Mouse (Mus musculus): ENCODE measurements around the gene Tln2. TPM values are rescaled to one million over a fixed set of nuclear protein-coding genes. Genes with fewer than 3 reads are reported as not detected.

The Tln2 gene
- polyA plus RNA-seq, 1 experiment from 2014 or later: 27.6 TPM

GRCm38 (mm10) chr9:67303986-67304385 is 255.5 kb downstream of the Tln2 start:
- Histone ChIP-seq H3K9ac (ENCODE audit: low read length) (no peak overlapping the region), H3K9me3 (ENCODE audit: control insufficient read depth, low read length) (no peaks in the 10 kb centered on the region), H3K27ac (ENCODE audit: low read depth) (no peak overlapping the region), H3K27me3 (replicated peaks; ENCODE audit: control insufficient read depth, insufficient read depth, low read length) (no peaks in the 10 kb centered on the region), H3K4me2 (ENCODE audit: low read length) (no peak overlapping the region), H3K36me3 (ENCODE audit: control insufficient read depth, insufficient read depth, low read length) (peaks cover 8% of the 10 kb centered on the region; the same call in 1 of the 2 replicates), H3K4me1 (replicated peaks; ENCODE audit: control insufficient read depth, insufficient read depth, low read length) (no peaks in the 10 kb centered on the region), H3K4me3 (ENCODE audit: low read depth, low read length) (no peak overlapping the region)
- no peak for DNase-seq (ENCODE audit: low spot score)
- ATAC-seq (replicated peaks; ENCODE audit: low FRiP score, low TSS enrichment, low read depth): no peak

DNA sequence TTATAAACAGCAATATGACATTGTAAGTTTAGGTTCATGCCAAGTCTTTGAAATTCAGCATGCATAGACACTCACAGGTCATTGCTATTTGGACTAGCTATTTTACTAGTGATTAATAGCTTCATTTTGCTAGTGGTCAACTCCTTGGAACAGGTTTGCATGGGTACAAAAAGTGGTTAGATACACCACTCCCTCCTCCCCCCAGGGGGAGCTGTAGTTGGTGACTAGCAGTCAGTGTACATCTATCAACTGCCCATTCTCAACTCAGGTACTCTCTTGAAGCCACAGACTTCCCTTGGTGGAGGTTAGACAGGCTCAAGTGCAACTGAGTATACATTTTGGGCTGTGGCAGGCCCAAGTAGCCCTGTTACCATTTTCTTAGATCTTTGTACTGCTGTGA is 256.5 kb downstream of the Tln2 start:
- no peak overlapping the region for H3K27ac ChIP-seq (ENCODE audit: low read depth)
- DNase-seq (ENCODE audit: low spot score): no peak
- H3K9ac ChIP-seq (ENCODE audit: low read length): no peak overlapping the region
- H3K4me3 ChIP-seq (ENCODE audit: low read depth, low read length): no peak overlapping the region
- H3K27me3 ChIP-seq (replicated peaks; ENCODE audit: control insufficient read depth, insufficient read depth, low read length): no peaks in the 10 kb centered on the region
- H3K4me1 ChIP-seq (replicated peaks; ENCODE audit: control insufficient read depth, insufficient read depth, low read length): no peaks in the 10 kb centered on the region
- H3K4me2 ChIP-seq (ENCODE audit: low read length): no peak overlapping the region
- H3K36me3 ChIP-seq (ENCODE audit: control insufficient read depth, insufficient read depth, low read length): peaks cover 8% of the 10 kb centered on the region; the same call in 1 of the 2 replicates
- H3K9me3 ChIP-seq (ENCODE audit: control insufficient read depth, low read length): no peaks in the 10 kb centered on the region
- no peak for ATAC-seq (replicated peaks; ENCODE audit: low FRiP score, low TSS enrichment, low read depth)

- Histone ChIP-seq H3K36me3 (ENCODE audit: control insufficient read depth, insufficient read depth, low read length) (peaks cover 8% of the 10 kb centered on the region; the same call in 1 of the 2 replicates), H3K27me3 (replicated peaks; ENCODE audit: control insufficient read depth, insufficient read depth, low read length) (no peaks in the 10 kb centered on the region), H3K9me3 (ENCODE audit: control insufficient read depth, low read length) (no peaks in the 10 kb centered on the region), H3K4me3 (ENCODE audit: low read depth, low read length) (no peak overlapping the region), H3K4me2 (ENCODE audit: low read length) (no peak overlapping the region), H3K4me1 (replicated peaks; ENCODE audit: control insufficient read depth, insufficient read depth, low read length) (no peaks in the 10 kb centered on the region), H3K9ac (ENCODE audit: low read length) (no peak overlapping the region), H3K27ac (ENCODE audit: low read depth) (no peak overlapping the region)
- ATAC-seq (replicated peaks; ENCODE audit: low FRiP score, low TSS enrichment, low read depth) (no peak), DNase-seq (ENCODE audit: low spot score) (no peak)
- 94% methylated on average over 10 of the region's 10 CpGs for WGBS
These were observed 257.0 kb downstream of the Tln2 start for GRCm38 (mm10) chr9:67302386-67302989.

GRCm38 (mm10) chr9:67301571-67301970 is 257.9 kb downstream of the Tln2 start:
- Histone ChIP-seq H3K27me3 (replicated peaks; ENCODE audit: control insufficient read depth, insufficient read depth, low read length) (no peaks in the 10 kb centered on the region), H3K4me2 (ENCODE audit: low read length) (no peak overlapping the region), H3K4me1 (replicated peaks; ENCODE audit: control insufficient read depth, insufficient read depth, low read length) (no peaks in the 10 kb centered on the region), H3K9ac (ENCODE audit: low read length) (no peak overlapping the region), H3K9me3 (ENCODE audit: control insufficient read depth, low read length) (no peaks in the 10 kb centered on the region), H3K36me3 (ENCODE audit: control insufficient read depth, insufficient read depth, low read length) (peaks cover 8% of the 10 kb centered on the region; the same call in 1 of the 2 replicates), H3K4me3 (ENCODE audit: low read depth, low read length) (no peak overlapping the region), H3K27ac (ENCODE audit: low read depth) (no peak overlapping the region)
- DNase-seq (ENCODE audit: low spot score): no peak
- WGBS: 90% methylated on average over 2 of the region's 2 CpGs
- no peak for ATAC-seq (replicated peaks; ENCODE audit: low FRiP score, low TSS enrichment, low read depth)

DNA sequence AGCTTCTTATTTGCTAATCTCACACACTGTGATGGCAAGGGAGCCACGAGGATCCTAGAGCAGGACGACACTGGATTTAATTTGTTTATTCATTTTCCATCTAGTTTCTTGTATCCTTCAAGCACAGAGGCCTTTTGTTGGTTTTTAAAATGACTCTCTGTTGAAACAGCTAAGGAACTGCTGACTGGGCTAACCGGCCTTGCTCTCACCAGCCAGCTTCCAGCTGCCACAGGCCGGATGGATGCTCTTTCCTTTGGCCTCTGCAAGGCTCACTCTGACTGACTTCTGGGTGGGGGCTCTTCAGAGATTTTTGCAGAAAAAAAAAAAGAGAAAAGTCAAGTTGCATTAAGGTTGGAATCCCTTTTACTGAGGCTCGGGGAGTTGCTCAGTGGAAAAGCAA is 258.7 kb downstream of the Tln2 start:
- Histone ChIP-seq H3K9me3 (ENCODE audit: control insufficient read depth, low read length) (no peaks in the 10 kb centered on the region), H3K4me2 (ENCODE audit: low read length) (no peak overlapping the region), H3K36me3 (ENCODE audit: control insufficient read depth, insufficient read depth, low read length) (0 out of 2 replicates have a peak, but pooled peaks cover 4% of the 10 kb centered on the region), H3K9ac (ENCODE audit: low read length) (no peak overlapping the region), H3K4me1 (replicated peaks; ENCODE audit: control insufficient read depth, insufficient read depth, low read length) (no peaks in the 10 kb centered on the region), H3K4me3 (ENCODE audit: low read depth, low read length) (no peak overlapping the region), H3K27me3 (replicated peaks; ENCODE audit: control insufficient read depth, insufficient read depth, low read length) (no peaks in the 10 kb centered on the region), H3K27ac (ENCODE audit: low read depth) (no peak overlapping the region)
- DNase-seq (ENCODE audit: low spot score): no peak
- 57% methylated on average over 5 of the region's 5 CpGs for WGBS
- no peak for ATAC-seq (replicated peaks; ENCODE audit: low FRiP score, low TSS enrichment, low read depth)

DNA sequence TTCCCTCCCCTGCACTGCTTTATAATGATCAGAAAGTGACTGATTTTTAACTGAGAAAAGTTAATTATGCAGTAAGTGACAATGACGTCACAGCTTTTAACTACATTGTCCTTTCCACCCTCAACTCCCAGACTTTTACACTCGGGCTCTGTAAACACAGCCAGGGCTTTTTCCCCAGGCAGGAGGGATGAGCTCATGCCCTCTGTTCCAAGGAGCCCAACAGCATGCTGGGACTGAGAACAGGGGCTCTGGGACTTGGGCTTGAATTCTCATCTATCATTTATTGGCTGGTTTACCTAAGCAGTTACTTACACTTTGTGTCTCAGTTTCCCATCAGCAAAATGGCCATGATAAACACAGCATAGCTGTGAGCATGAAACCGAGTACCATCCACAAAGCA is 259.2 kb downstream of the Tln2 start:
- H3K27ac ChIP-seq (ENCODE audit: low read depth): no peak overlapping the region
- H3K9me3 ChIP-seq (ENCODE audit: control insufficient read depth, low read length): no peaks in the 10 kb centered on the region
- DNase-seq (ENCODE audit: low spot score) (no peak), ATAC-seq (replicated peaks; ENCODE audit: low FRiP score, low TSS enrichment, low read depth) (no peak)
- 0 out of 2 replicates have a peak, but pooled peaks cover 7% of the 10 kb centered on the region for H3K36me3 ChIP-seq (ENCODE audit: control insufficient read depth, insufficient read depth, low read length)
- 38% methylated on average over 3 of the region's 3 CpGs for WGBS
- no peaks in the 10 kb centered on the region for H3K27me3 ChIP-seq (replicated peaks; ENCODE audit: control insufficient read depth, insufficient read depth, low read length)
- H3K4me1 ChIP-seq (replicated peaks; ENCODE audit: control insufficient read depth, insufficient read depth, low read length): no peaks in the 10 kb centered on the region
- no peak overlapping the region for H3K4me2 ChIP-seq (ENCODE audit: low read length)
- H3K4me3 ChIP-seq (ENCODE audit: low read depth, low read length): no peak overlapping the region
- H3K9ac ChIP-seq (ENCODE audit: low read length): no peak overlapping the region

- H3K4me1 ChIP-seq (replicated peaks; ENCODE audit: control insufficient read depth, insufficient read depth, low read length): no peaks in the 10 kb centered on the region
- no peaks in the 10 kb centered on the region for H3K9me3 ChIP-seq (ENCODE audit: control insufficient read depth, low read length)
- DNase-seq (ENCODE audit: low spot score) (no peak), ATAC-seq (replicated peaks; ENCODE audit: low FRiP score, low TSS enrichment, low read depth) (no peak)
- H3K27ac ChIP-seq (ENCODE audit: low read depth): no peak overlapping the region
- no peak overlapping the region for H3K4me3 ChIP-seq (ENCODE audit: low read depth, low read length)
- H3K9ac ChIP-seq (ENCODE audit: low read length): no peak overlapping the region
- H3K27me3 ChIP-seq (replicated peaks; ENCODE audit: control insufficient read depth, insufficient read depth, low read length): no peaks in the 10 kb centered on the region
- 0 out of 2 replicates have a peak, but pooled peaks cover 10% of the 10 kb centered on the region for H3K36me3 ChIP-seq (ENCODE audit: control insufficient read depth, insufficient read depth, low read length)
- no peak overlapping the region for H3K4me2 ChIP-seq (ENCODE audit: low read length)
- 89% methylated on average over 6 of the region's 6 CpGs for WGBS
These were observed 260.3 kb downstream of the Tln2 start for GRCm38 (mm10) chr9:67299164-67299563.

- DNase-seq (ENCODE audit: low spot score): no peak
- no peaks in the 10 kb centered on the region for H3K9me3 ChIP-seq (ENCODE audit: control insufficient read depth, low read length)
- no peak overlapping the region for H3K4me2 ChIP-seq (ENCODE audit: low read length)
- no peak for ATAC-seq (replicated peaks; ENCODE audit: low FRiP score, low TSS enrichment, low read depth)
- no peak overlapping the region for H3K9ac ChIP-seq (ENCODE audit: low read length)
- H3K4me1 ChIP-seq (replicated peaks; ENCODE audit: control insufficient read depth, insufficient read depth, low read length): no peaks in the 10 kb centered on the region
- 88% methylated on average over 6 of the region's 6 CpGs for WGBS
- H3K4me3 ChIP-seq (ENCODE audit: low read depth, low read length): no peak overlapping the region
- no peaks in the 10 kb centered on the region for H3K27me3 ChIP-seq (replicated peaks; ENCODE audit: control insufficient read depth, insufficient read depth, low read length)
- H3K27ac ChIP-seq (ENCODE audit: low read depth): no peak overlapping the region
- H3K36me3 ChIP-seq (ENCODE audit: control insufficient read depth, insufficient read depth, low read length): 0 out of 2 replicates have a peak, but pooled peaks cover 12% of the 10 kb centered on the region
These were observed 262.1 kb downstream of the Tln2 start for GRCm38 (mm10) chr9:67297236-67297889.

DNA sequence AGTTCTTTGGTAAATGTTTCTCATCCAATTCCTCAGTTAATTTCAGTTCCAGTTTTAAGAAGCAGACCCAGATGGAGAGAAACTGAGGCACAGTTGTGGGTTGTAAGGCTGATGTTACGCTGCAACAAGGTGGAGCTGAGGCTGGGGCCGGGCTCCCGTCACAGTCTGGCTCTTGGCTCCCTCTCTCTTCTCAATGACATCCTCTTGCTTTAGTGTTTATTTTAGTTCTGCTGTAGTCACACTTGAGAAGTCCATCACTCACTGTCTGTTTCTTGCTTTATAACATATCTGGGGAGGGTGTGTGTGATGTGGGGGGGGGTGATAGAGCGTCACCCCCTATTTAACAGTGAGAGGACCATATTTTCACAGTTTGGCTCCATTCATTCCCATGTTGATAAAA is 272.0 kb downstream of the Tln2 start:
- Histone ChIP-seq H3K4me3 (ENCODE audit: low read depth, low read length) (no peak overlapping the region), H3K27ac (ENCODE audit: low read depth) (no peak overlapping the region), H3K4me2 (ENCODE audit: low read length) (no peak overlapping the region), H3K4me1 (replicated peaks; ENCODE audit: control insufficient read depth, insufficient read depth, low read length) (peaks cover 5% of the 10 kb centered on the region; the same call in 1 of the 2 replicates), H3K9me3 (ENCODE audit: control insufficient read depth, low read length) (no peaks in the 10 kb centered on the region), H3K27me3 (replicated peaks; ENCODE audit: control insufficient read depth, insufficient read depth, low read length) (no peaks in the 10 kb centered on the region), H3K9ac (ENCODE audit: low read length) (no peak overlapping the region), H3K36me3 (ENCODE audit: control insufficient read depth, insufficient read depth, low read length) (no peaks in the 10 kb centered on the region)
- ATAC-seq (replicated peaks; ENCODE audit: low FRiP score, low TSS enrichment, low read depth) (no peak), DNase-seq (ENCODE audit: low spot score) (no peak)
- WGBS: 67% methylated on average over 4 of the region's 4 CpGs

Measured in intestine, embryonic 14.5 days (tissue).